Mouse (Mus musculus) heart, embryonic 10.5 days (tissue): Measurements from ENCODE around the gene Rab7. TPM values are rescaled to one million over a fixed set of nuclear protein-coding genes. Genes with fewer than 3 reads are reported as not detected.
"Not testable (repeated sequence)": the region's sequence is repeated elsewhere in the genome, so short reads cannot be mapped to it uniquely, and the experiment has no call there.

ENCODE experiments used
- DNase-seq: peaks from one replicate; pipeline ENCODE4 v3.0.0-alpha.2; 2017; ENCODE audit warnings: low spot score
- H3K27ac ChIP-seq: fragments of 300-500 bp; sonication (generic); 2 replicates; pipeline ENCODE4 v1.5.1; 2016; ENCODE audit warnings: mild to moderate bottlenecking
- H3K27me3 ChIP-seq: fragments of 300-500 bp; sonication (generic); 2 replicates; pipeline ENCODE4 v1.6.1; 2016; ENCODE audit warnings: mild to moderate bottlenecking; ENCODE audit not compliant: poor library complexity, insufficient read depth, severe bottlenecking
- H3K36me3 ChIP-seq: fragments of 300-500 bp; sonication (generic); 2 replicates; pipeline ENCODE4 v1.6.1; 2016; ENCODE audit warnings: mild to moderate bottlenecking, moderate library complexity
- H3K4me1 ChIP-seq: fragments of 300-500 bp; sonication (generic); 2 replicates; pipeline ENCODE4 v1.6.1; 2016; ENCODE audit warnings: mild to moderate bottlenecking
- H3K4me3 ChIP-seq: fragments of 300-500 bp; sonication (generic); 2 replicates; pipeline ENCODE4 v1.5.1; 2016; ENCODE audit warnings: mild to moderate bottlenecking, moderate library complexity
- H3K9me3 ChIP-seq: fragments of 300-500 bp; sonication (generic); 2 replicates; pipeline ENCODE4 v1.6.1; 2016; ENCODE audit warnings: mild to moderate bottlenecking, moderate library complexity
- WGBS: fragments of 180-500 bp; shearing (Covaris S2); methylation state at CpG from one replicate; pipeline ENCODE4 v1.1.7; 2016; 5-methylcytosine and 5-hydroxymethylcytosine counted together
- polyA plus RNA-seq: library from polyadenylated mRNA; unstranded; fragments of >200 nt; fragmentation: Nextera tagmentation; extraction: Ambion mirVana; gene quantifications from 2 replicates; pipeline ENCODE4 v1.2.1, GENCODE M21; 2016

The Rab7 gene
- polyA plus RNA-seq, 1 experiment from 2014 or later, result 217 TPM

- H3K27me3 ChIP-seq, result no peaks in the 10 kb centered on the region
- H3K36me3 ChIP-seq, result peaks cover 54% of the 10 kb centered on the region
- DNase-seq, result no peak
- no peaks in the 10 kb centered on the region for H3K9me3 ChIP-seq
- peaks cover 30% of the 10 kb centered on the region for H3K4me1 ChIP-seq
- 61% methylated on average over 2 of the region's 2 CpGs for WGBS
- H3K4me3 ChIP-seq, result no peak overlapping the region
- H3K27ac ChIP-seq, result no peak overlapping the region
Measured at GRCm38 (mm10) chr6:88012601-88013000, 32.5 kb downstream of the Rab7 start.

GRCm38 (mm10) chr6:88011106-88011505 is 34.0 kb downstream of the Rab7 start:
- not testable (repeated sequence) for H3K27me3 ChIP-seq, DNase-seq, H3K27ac ChIP-seq, H3K9me3 ChIP-seq, H3K4me3 ChIP-seq
- H3K4me1 ChIP-seq, result peaks cover 17% of the 10 kb centered on the region
- H3K36me3 ChIP-seq, result peaks cover 69% of the 10 kb centered on the region
- 61% methylated on average over 1 of the region's 1 CpGs for WGBS

GRCm38 (mm10) chr6:88009209-88009608 is 35.9 kb downstream of the Rab7 start:
- WGBS, result 86% methylated on average over 4 of the region's 4 CpGs
- no peak for DNase-seq
- H3K36me3 ChIP-seq, result peaks cover 84% of the 10 kb centered on the region

DNA sequence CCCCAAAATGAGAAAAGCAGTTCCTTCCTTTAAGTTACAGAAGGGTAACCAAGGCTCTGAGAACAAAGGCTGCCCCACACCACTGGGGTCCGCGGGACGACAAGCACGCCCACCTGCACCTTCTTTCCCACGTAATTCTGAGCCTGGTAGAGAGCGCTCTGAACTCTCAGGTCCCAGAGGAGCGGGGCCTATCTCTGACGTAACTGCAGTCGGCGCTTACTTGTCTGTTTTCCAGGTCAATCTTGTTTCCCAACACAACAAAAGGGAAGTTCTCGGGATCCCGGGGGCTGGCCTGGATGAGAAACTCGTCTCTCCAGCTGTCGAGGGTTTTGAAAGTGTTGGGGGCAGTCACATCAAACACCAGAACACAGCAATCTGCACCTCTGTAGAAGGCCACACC is 40.3 kb downstream of the Rab7 start:
- DNase-seq, H3K27me3 ChIP-seq, H3K4me3 ChIP-seq, H3K9me3 ChIP-seq, H3K4me1 ChIP-seq, H3K27ac ChIP-seq: not testable (repeated sequence)
- WGBS, result 88% methylated on average over 14 of the region's 14 CpGs
- H3K36me3 ChIP-seq, result peaks cover 97% of the 10 kb centered on the region

More at GRCm38 (mm10) chr6:88009209-88009608, 35.9 kb downstream of the Rab7 start:
- Histone ChIP-seq H3K4me1 (peaks cover 10% of the 10 kb centered on the region; the same call in 1 of the 2 replicates), H3K9me3 (no peaks in the 10 kb centered on the region), H3K4me3 (no peak overlapping the region), H3K27ac (no peak overlapping the region), H3K27me3 (no peaks in the 10 kb centered on the region)

GRCm38 (mm10) chr6:88003439-88003838 is 41.6 kb downstream of the Rab7 start:
- no peak for DNase-seq
- Histone ChIP-seq H3K27ac (no peak overlapping the region), H3K9me3 (no peaks in the 10 kb centered on the region), H3K4me3 (no peak overlapping the region), H3K27me3 (no peaks in the 10 kb centered on the region), H3K4me1 (no peaks in the 10 kb centered on the region), H3K36me3 (peaks cover 89% of the 10 kb centered on the region)
- WGBS, result 81% methylated on average over 4 of the region's 4 CpGs

- no peak overlapping the region for H3K4me3 ChIP-seq
- H3K27ac ChIP-seq, result no peak overlapping the region
- no peaks in the 10 kb centered on the region for H3K9me3 ChIP-seq
- H3K27me3 ChIP-seq, result no peaks in the 10 kb centered on the region
- H3K4me1 ChIP-seq, result peaks cover 30% of the 10 kb centered on the region
- no peak for DNase-seq
- 81% methylated on average over 4 of the region's 4 CpGs for WGBS
- H3K36me3 ChIP-seq, result peaks cover 40% of the 10 kb centered on the region
Measured at GRCm38 (mm10) chr6:87998358-87998757, 46.7 kb downstream of the Rab7 start.

DNA sequence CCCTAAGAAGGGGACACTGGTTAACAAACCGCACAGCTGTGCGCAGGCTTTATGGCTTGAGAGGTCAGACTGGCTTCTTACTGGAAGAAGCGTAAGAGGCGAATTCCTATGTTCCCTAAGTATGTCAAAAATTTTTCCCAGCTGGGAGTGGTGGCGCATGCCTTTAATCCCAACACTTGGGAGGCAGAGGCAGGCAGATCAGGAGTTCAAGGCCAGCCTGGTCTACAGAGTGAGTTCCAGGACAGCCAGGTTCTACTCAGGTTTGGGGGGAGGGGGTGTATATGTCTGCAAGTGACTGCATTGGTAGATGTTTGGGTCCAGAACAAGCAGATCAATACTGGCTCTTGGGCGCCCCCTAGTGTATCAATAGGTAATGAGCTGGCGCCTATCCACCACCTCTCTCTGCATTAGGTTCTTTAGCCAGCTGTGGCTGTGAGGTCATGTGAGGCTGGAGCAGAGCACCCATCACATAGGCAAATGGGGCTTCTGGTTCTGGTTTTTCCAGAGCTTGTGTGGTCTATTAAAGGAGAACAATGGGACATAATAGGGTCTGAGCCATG is 47.3 kb downstream of the Rab7 start:
- Histone ChIP-seq H3K27me3 (no peaks in the 10 kb centered on the region), H3K4me1 (peaks cover 33% of the 10 kb centered on the region), H3K27ac (no peak overlapping the region), H3K36me3 (peaks cover 34% of the 10 kb centered on the region), H3K4me3 (no peak overlapping the region), H3K9me3 (no peaks in the 10 kb centered on the region)
- DNase-seq, result peak; percentile 83
- 47% methylated on average over 7 of the region's 7 CpGs for WGBS

- Histone ChIP-seq H3K27ac (no peak overlapping the region), H3K9me3 (no peaks in the 10 kb centered on the region), H3K27me3 (no peaks in the 10 kb centered on the region), H3K36me3 (peaks cover 22% of the 10 kb centered on the region), H3K4me1 (peaks cover 40% of the 10 kb centered on the region), H3K4me3 (no peak overlapping the region)
- DNase-seq, result peak; percentile 78
- WGBS, result 80% methylated on average over 9 of the region's 9 CpGs
Measured at GRCm38 (mm10) chr6:87996606-87997005, 48.5 kb downstream of the Rab7 start.

DNA sequence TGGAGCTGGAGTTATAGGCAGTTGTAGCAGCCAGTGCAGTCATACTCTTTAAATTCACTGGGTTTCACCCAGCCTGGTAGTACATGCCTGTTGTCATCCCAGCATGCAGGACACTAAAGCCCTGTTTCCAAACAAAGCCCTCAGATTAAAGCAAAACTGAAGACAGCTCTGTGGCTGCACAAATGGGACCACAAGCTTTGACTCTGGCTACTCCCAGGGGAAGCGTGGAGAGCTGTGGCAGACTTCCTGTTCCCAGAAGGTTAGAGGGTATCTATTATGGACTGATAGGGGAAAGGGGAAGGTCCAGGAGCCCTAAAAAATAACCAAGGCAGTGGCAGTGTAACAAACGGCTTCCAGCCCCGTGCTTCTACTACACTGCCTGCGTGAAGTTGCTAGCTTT is 49.6 kb downstream of the Rab7 start:
- H3K36me3 ChIP-seq, result peaks cover 11% of the 10 kb centered on the region
- no peak overlapping the region for H3K4me3 ChIP-seq
- H3K27me3 ChIP-seq, result no peaks in the 10 kb centered on the region
- H3K9me3 ChIP-seq, result no peaks in the 10 kb centered on the region
- peak overlapping the region; percentile 62; the same call in 1 of the 2 replicates for H3K27ac ChIP-seq
- WGBS, result 42% methylated on average over 4 of the region's 4 CpGs
- peaks cover 43% of the 10 kb centered on the region for H3K4me1 ChIP-seq
- DNase-seq, result peak; percentile 74

GRCm38 (mm10) chr6:87993790-87994571 is 51.1 kb downstream of the Rab7 start:
- H3K4me1 ChIP-seq, result peaks cover 52% of the 10 kb centered on the region
- H3K27ac ChIP-seq, result peak overlapping the region; percentile 81
- peaks cover 2% of the 10 kb centered on the region for H3K36me3 ChIP-seq
- no peaks in the 10 kb centered on the region for H3K9me3 ChIP-seq
- peak; percentile 88 for DNase-seq
- H3K4me3 ChIP-seq, result peak overlapping the region; percentile 58
- no peaks in the 10 kb centered on the region for H3K27me3 ChIP-seq
- 8% methylated on average over 18 of the region's 18 CpGs for WGBS

GRCm38 (mm10) chr6:87992733-87993132 is 52.3 kb downstream of the Rab7 start:
- H3K9me3 ChIP-seq, result no peaks in the 10 kb centered on the region
- peaks cover 58% of the 10 kb centered on the region for H3K4me1 ChIP-seq
- no peaks in the 10 kb centered on the region for H3K27me3 ChIP-seq
- H3K36me3 ChIP-seq, result no peaks in the 10 kb centered on the region
- no peak overlapping the region for H3K4me3 ChIP-seq
- H3K27ac ChIP-seq, result no peak overlapping the region
- DNase-seq, result no peak
- 39% methylated on average over 6 of the region's 6 CpGs for WGBS

- Histone ChIP-seq H3K36me3 (no peaks in the 10 kb centered on the region), H3K4me1 (peaks cover 58% of the 10 kb centered on the region), H3K4me3 (no peak overlapping the region), H3K27ac (no peak overlapping the region), H3K9me3 (no peaks in the 10 kb centered on the region), H3K27me3 (no peaks in the 10 kb centered on the region)
- DNase-seq, result no peak
- WGBS, result 77% methylated on average over 1 of the region's 1 CpGs
Measured at GRCm38 (mm10) chr6:87991886-87992285, 53.2 kb downstream of the Rab7 start.

- H3K9me3 ChIP-seq, result no peaks in the 10 kb centered on the region
- no peak overlapping the region for H3K4me3 ChIP-seq
- peaks cover 52% of the 10 kb centered on the region for H3K4me1 ChIP-seq
- no peak overlapping the region for H3K27ac ChIP-seq
- 67% methylated on average over 4 of the region's 4 CpGs for WGBS
- no peaks in the 10 kb centered on the region for H3K27me3 ChIP-seq
- H3K36me3 ChIP-seq, result 0 out of 2 replicates have a peak, but pooled peaks cover 3% of the 10 kb centered on the region
- no peak for DNase-seq
Measured at GRCm38 (mm10) chr6:87991216-87991615, 53.9 kb downstream of the Rab7 start.
